Mouse (Mus musculus): ENCODE measurements around the gene Eif5a. TPM values are rescaled to one million over a fixed set of nuclear protein-coding genes. Genes with fewer than 3 reads are reported as not detected.

Eif5a gene
- total and polyA plus RNA-seq, 3 experiments: 1,419 to 3,314 (median 2,729) TPM

- TF ChIP-seq NRF1 (IDR thresholded peaks at IDR 0.05; ENCODE audit: low read depth, low read length) (0 out of 2 replicates have a peak, but pooled peaks have one; percentile 20), PAX5 (IDR thresholded peaks at IDR 0.05; ENCODE audit: low read length) (no peak), CTCF (conservative IDR thresholded peaks at IDR 0.05 in 1 of 2, IDR thresholded peaks at IDR 0.05 in 1 of 2; ENCODE audit: low read depth in 2 of 2, low read length in 2 of 2) (peak; percentile 94 to 99)
Measured at GRCm38 (mm10) chr11:69948763-69949150, 27.0 kb upstream of the Eif5a start (continued).

GRCm38 (mm10) chr11:69948066-69948762, 26.5 kb upstream of the Eif5a start, which contains the start of gene Slc2a4:
Gene Slc2a4, minus strand, starts transcription at chr11:69948188.
- no peaks in the 10 kb centered on the region for H3K9me3 ChIP-seq (replicated peaks; ENCODE audit: low read length)
- H3K27me3 ChIP-seq (replicated peaks): peaks cover 14% of the 10 kb centered on the region
- dilution Hi-C loops (cut with MboI; ENCODE audit: extremely low pct_ligation_motif_present, extremely low pct_unique_long_range_greater_than_20kb, low sequenced_read_pairs): no loop called here
- H3K4me2 ChIP-seq (ENCODE audit: insufficient read depth, low read depth, poor library complexity, severe bottlenecking): peak within 1 kb of the TSS; percentile 79
- H3K27ac ChIP-seq (ENCODE audit: insufficient read depth, low read depth): no peak within 1 kb of the TSS
- H3K36me3 ChIP-seq (replicated peaks in 1 of 2; ENCODE audit: control insufficient read depth in 1 of 2, insufficient read depth in 1 of 2, low read length in 1 of 2): peaks cover 0 to 10% of the 10 kb centered on the region in 2 experiments
- H3K79me2 ChIP-seq (replicated peaks; ENCODE audit: control insufficient read depth, extremely low read depth, insufficient read depth, poor library complexity, severe bottlenecking): no peaks in the 10 kb centered on the region
- peaks cover 23 to 39% of the 10 kb centered on the region in 2 experiments for H3K4me1 ChIP-seq (ENCODE audit: control insufficient read depth in 1 of 2, insufficient read depth in 2 of 2)
- DNase-seq (ENCODE audit: extremely low read depth): peak; percentile 94
- H3K4me3 ChIP-seq (replicated peaks in 1 of 3; ENCODE audit: low read depth in 2 of 3, low read length in 2 of 3, poor library complexity in 1 of 3): peak within 1 kb of the TSS; percentile 24 to 56 (median 43)
- in situ Hi-C loops (cut with MboI; ENCODE audit: low pct_ligation_motif_present, low pct_unique_long_range_greater_than_20kb, low sequenced_read_pairs): no loop called here
- no peak within 1 kb of the TSS for H3K9ac ChIP-seq (ENCODE audit: insufficient read depth, low read depth)
- 0 out of 2 replicates have a peak, but pooled peaks have one; percentile 23 for TF ChIP-seq TBP (conservative IDR thresholded peaks at IDR 0.05; ENCODE audit: low read depth, low read length)
- TF ChIP-seq GABPA (IDR thresholded peaks at IDR 0.05; ENCODE audit: insufficient replicate concordance, low read depth, low read length): no peak
- no peak for TF ChIP-seq EP300 (IDR thresholded peaks at IDR 0.05; ENCODE audit: low read length)
- no peak for TF ChIP-seq HCFC1 (IDR thresholded peaks at IDR 0.05; ENCODE audit: low read depth, low read length)
- no peak for TF ChIP-seq PAX5 (IDR thresholded peaks at IDR 0.05; ENCODE audit: low read length)
- no peak for TF ChIP-seq USF1 (IDR thresholded peaks at IDR 0.05; ENCODE audit: low read depth, low read length)
- TF ChIP-seq BHLHE40 (IDR thresholded peaks at IDR 0.05; ENCODE audit: low read depth, low read length): no peak
- no peak for TF ChIP-seq NELFE (IDR thresholded peaks at IDR 0.05; ENCODE audit: low read depth, low read length)
- TF ChIP-seq JUND (conservative IDR thresholded peaks at IDR 0.05; ENCODE audit: low read depth, low read length): no peak
- TF ChIP-seq NRF1 (IDR thresholded peaks at IDR 0.05; ENCODE audit: low read depth, low read length): no peak
- TF ChIP-seq JUN (IDR thresholded peaks at IDR 0.05; ENCODE audit: insufficient read depth, low read depth, low read length): no peak
- TF ChIP-seq MAX (IDR thresholded peaks at IDR 0.05; ENCODE audit: low read length): no peak
- no peak for TF ChIP-seq USF2 (conservative IDR thresholded peaks at IDR 0.05; ENCODE audit: low read depth, low read length)
- no peak for TF ChIP-seq ZNF384 (IDR thresholded peaks at IDR 0.05; ENCODE audit: low read depth, low read length)
- no peak for TF ChIP-seq RAD21 (IDR thresholded peaks at IDR 0.05; ENCODE audit: low read depth, low read length)
- 0 out of 2 replicates have a peak, but pooled peaks have one; percentile 40 for TF ChIP-seq E2F4 (IDR thresholded peaks at IDR 0.05; ENCODE audit: insufficient replicate concordance, low read depth, low read length)
- TF ChIP-seq POLR2A (IDR thresholded peaks at IDR 0.05; ENCODE audit: low read depth, low read length): peak; percentile 55
- TF ChIP-seq MAZ (IDR thresholded peaks at IDR 0.05; ENCODE audit: low read depth, low read length): 0 out of 2 replicates have a peak, but pooled peaks have one; percentile 49
- no peak; the same call in 1 of the 2 replicates for TF ChIP-seq IRF4 (IDR thresholded peaks at IDR 0.05; ENCODE audit: low read depth, low read length)
- no peak for TF ChIP-seq KAT2A (IDR thresholded peaks at IDR 0.05; ENCODE audit: insufficient replicate concordance, low read length)
- TF ChIP-seq UBTF (IDR thresholded peaks at IDR 0.05; ENCODE audit: low read depth, low read length): no peak
- TF ChIP-seq SIN3A (IDR thresholded peaks at IDR 0.05; ENCODE audit: low read length): peak; percentile 65; the same call in 1 of the 2 replicates
- TF ChIP-seq ZMIZ1 (IDR thresholded peaks at IDR 0.05; ENCODE audit: low read depth, low read length): no peak
- no peak for TF ChIP-seq POLR2AphosphoS2 (IDR thresholded peaks at IDR 0.05; ENCODE audit: low read depth, low read length)
- TF ChIP-seq ETS1 (conservative IDR thresholded peaks at IDR 0.05; ENCODE audit: low read depth, low read length): no peak
- no peak for TF ChIP-seq ZKSCAN1 (IDR thresholded peaks at IDR 0.05; ENCODE audit: borderline replicate concordance, low read depth, low read length)
- TF ChIP-seq MXI1 (IDR thresholded peaks at IDR 0.05; ENCODE audit: low read depth, low read length): peak; percentile 70; the same call in 1 of the 2 replicates
- TF ChIP-seq ZC3H11A (IDR thresholded peaks at IDR 0.05; ENCODE audit: low read depth, low read length): no peak
- no peak for TF ChIP-seq MEF2A (IDR thresholded peaks at IDR 0.05; ENCODE audit: borderline replicate concordance, low read depth, low read length)
- TF ChIP-seq ELF1 (IDR thresholded peaks at IDR 0.05; ENCODE audit: low read depth, low read length): no peak
- no peak for TF ChIP-seq SMC3 (IDR thresholded peaks at IDR 0.05; ENCODE audit: low read depth, low read length)
- TF ChIP-seq MAFK (IDR thresholded peaks at IDR 0.05; ENCODE audit: insufficient replicate concordance, low read length): no peak
- TF ChIP-seq CHD2 (IDR thresholded peaks at IDR 0.05; ENCODE audit: low read length): no peak
- no peak for TF ChIP-seq CTCF (conservative IDR thresholded peaks at IDR 0.05 in 1 of 2, IDR thresholded peaks at IDR 0.05 in 1 of 2; ENCODE audit: low read depth in 2 of 2, low read length in 2 of 2)
- no peak for TF ChIP-seq CHD1 (IDR thresholded peaks at IDR 0.05; ENCODE audit: low read depth, low read length)
- TF ChIP-seq RCOR1 (conservative IDR thresholded peaks at IDR 0.05; ENCODE audit: low read depth, low read length): no peak
